Mouse (Mus musculus) megakaryocyte, embryonic 14.5 days (primary cell): Measurements from ENCODE around the gene St7.

Experiments used
- FLI1 ChIP-seq: IDR thresholded peaks from 2 replicates; pipeline ENCODE4 v1.6.1; 2012; ENCODE audit warnings: low read length, inconsistent platforms, mixed read lengths
- GATA1 ChIP-seq: IDR thresholded peaks from 3 replicates; pipeline ENCODE4 v1.6.1; 2012; ENCODE audit warnings: mixed read lengths, low read length, inconsistent platforms, borderline replicate concordance

- TF ChIP-seq GATA1 = no peak
- no peak for TF ChIP-seq FLI1
Measured at GRCm38 (mm10) chr6:17646107-17646506, 46.6 kb upstream of the St7 start.
